Mouse (Mus musculus): ENCODE results near the gene Olfr740.

The Olfr740 gene

DNA sequence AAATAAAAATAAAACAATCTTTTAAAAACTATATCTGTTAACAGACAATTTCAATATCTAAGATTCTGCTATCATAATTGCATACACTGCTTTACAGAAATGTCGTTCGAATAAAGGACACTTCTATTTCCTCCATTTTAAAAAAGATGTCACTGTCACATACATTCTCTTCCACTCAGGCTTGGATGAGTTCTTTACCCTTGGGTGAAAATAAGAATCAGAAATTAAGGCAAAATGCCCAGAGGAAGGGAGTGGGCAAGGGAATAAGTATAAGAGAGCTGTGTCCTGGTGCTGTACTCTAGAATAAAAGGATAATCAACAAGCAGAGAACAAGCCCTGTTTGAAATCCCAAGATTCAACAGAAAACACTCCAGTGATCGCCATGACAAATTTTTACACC, at the start of gene Olfr740:
Olfr740 (plus strand) TSS at position 301 of the 400 bp plus-strand sequence.
- no peak for DNase-seq

DNA sequence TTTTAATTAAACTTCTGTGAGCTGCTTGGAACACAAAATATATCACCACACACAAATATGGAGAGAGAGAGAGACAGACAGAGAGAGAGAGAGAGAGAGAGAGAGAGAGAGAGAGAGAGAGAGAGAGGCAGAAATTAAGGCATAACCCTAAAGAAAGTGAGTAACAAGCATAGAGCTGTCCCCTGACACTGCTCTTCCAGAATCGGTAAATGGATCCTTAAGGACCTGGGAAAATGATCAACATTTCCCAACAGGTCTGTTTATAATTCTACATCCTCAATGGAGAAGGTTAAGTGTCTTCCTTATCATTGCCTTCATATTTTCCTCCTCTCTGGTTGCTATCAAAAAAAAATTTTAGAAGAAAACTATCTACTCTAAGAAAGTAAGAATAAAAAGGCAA, 38.1 kb upstream of the Olfr740 start, which contains the start of gene Olfr738:
Olfr738 (plus strand) TSS at position 301 of the 400 bp plus-strand sequence.
- DNase-seq: no peak

DNA sequence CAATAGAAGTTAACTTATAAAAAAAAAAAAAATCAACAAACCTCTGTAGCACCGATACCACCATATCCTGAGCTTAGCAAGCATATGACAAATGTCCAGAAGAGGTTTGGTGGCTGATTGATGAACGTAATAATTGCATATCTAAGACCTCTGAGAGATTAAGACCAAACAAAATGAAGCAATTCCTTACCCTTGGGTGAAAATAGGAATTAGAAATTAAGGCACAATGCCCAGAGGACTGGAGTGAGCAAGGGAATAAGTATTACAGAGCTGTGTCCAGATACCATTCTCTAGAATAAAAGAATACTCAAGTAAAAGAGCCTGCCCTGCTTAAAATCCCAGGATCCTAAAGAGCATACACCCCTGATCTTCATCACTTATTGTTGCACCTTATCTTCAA, 27.0 kb upstream of the Olfr740 start, which contains the start of gene Olfr739:
Olfr739 (plus strand) TSS at position 301 of the 400 bp plus-strand sequence.
- DNase-seq: no peak

DNA sequence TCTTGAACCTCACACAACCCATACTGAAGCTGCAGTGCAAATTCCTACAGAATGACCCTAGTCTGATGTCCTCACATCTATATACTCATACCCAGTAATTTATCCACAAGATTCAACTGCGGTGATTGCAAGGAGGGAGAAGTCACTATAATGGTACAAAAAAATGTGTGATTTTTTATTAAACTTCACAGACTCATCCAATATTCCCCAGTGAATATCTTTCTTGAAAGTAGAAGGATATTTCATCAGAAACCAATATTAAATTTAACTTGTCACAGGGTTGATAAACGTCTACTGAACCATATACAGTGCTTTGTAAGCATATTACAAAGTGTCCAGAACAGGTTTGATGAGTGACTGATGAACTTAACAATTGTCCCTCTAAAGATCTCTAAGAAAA, 27.1 kb downstream of the Olfr740 start, which contains the start of gene Olfr741:
Olfr741 (plus strand) TSS at position 301 of the 400 bp plus-strand sequence.
- DNase-seq: no peak

DNA sequence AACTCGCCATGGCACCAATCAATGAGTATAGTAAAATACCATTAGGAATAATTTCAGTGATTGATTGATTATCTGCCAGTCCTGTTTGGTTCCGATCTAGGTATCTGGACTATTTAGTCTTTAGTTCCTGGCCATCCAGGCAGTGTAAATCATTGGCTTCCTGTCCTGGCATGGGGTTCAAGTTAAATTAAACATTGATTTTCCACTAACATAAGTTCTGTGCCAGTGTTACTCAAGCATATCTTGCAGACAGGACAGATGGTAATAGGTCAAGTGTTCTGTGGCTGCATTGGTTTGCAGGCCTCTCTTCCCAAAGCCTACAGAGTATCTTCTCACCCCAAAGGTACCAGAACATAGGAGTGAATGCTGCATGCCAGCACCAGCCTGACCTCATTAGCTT, 33.1 kb downstream of the Olfr740 start:
- DNase-seq: no peak

DNA sequence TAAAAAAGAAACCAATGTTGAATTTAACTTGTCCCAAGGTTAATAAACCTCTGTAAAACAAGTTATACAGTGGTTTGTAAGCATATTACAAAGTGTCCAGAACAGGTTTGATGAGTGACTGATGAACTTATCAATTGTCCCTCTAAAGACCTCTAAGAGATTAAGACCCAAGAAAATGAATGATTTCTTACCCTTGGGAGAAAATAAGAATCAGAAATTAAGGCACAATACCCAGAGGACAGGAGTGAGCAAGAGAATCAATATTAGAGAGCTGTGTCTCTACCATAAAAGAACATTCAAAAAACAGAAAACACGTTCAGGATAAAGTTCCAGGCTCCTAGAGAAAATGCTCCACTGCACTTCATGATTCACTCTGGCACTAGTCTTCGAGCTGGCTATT, 58.0 kb downstream of the Olfr740 start, which contains the start of gene Olfr742:
Olfr742 (plus strand) TSS at position 301 of the 400 bp plus-strand sequence.
- DNase-seq: no peak
